Mouse (Mus musculus): Measurements from ENCODE around the gene Tbc1d14. TPM values are rescaled to one million over a fixed set of nuclear protein-coding genes. Genes with fewer than 3 reads are reported as not detected.

Gene Tbc1d14
- polyA plus RNA-seq, 1 experiment from 2014 or later, result 38.2 TPM

DNA sequence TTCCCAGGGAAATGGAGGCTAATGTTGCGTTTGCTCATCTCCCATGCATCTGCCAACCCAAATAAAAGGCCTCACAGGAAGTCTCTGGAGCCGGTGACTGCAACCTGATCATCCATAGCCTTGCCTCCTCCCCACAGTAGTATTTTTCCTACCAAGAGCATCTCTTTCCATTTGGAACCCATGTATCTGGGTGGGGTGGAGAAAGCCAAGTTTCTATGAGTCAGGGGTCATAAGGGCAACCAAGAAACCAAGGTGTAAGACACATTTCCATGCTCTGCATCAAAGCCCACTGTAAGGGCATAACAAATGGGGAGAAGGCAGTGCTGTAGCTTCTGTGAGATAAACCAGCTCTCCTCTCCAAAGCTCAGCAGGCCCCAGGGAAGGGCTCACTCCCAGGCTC lies 131.8 kb downstream of the Tbc1d14 start:
- H3K36me3 ChIP-seq, result no peaks in the 10 kb centered on the region
- no peak overlapping the region for H3K4me3 ChIP-seq
- no peak for DNase-seq (ENCODE audit: low spot score)
- no peaks in the 10 kb centered on the region for H3K9me3 ChIP-seq (replicated peaks)
- no peaks in the 10 kb centered on the region for H3K27me3 ChIP-seq (ENCODE audit: low read depth, poor library complexity, severe bottlenecking)
- 64% methylated on average over 2 of the region's 2 CpGs for WGBS
- peaks cover 19% of the 10 kb centered on the region for H3K4me1 ChIP-seq
- no peak overlapping the region for H3K27ac ChIP-seq

DNA sequence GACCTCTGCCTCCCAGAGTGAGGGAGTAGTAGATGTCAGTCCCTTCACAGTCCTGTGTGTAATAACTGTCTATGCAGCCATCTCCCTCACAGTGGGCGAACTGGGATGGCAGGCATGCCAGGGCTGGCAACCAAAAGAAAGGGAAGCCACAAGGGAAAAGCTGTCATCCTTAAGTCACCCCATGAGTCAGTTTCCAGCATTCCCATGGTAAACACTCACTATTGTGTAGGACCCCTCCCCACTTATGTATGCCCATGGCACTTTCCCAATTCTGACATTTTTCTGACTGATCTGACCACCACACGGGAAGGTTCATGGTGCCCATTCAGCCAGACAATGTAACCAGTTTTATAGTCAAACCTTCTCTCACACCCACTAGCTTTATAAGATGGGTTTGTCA lies 132.4 kb downstream of the Tbc1d14 start:
- H3K36me3 ChIP-seq, result no peaks in the 10 kb centered on the region
- H3K9me3 ChIP-seq (replicated peaks), result no peaks in the 10 kb centered on the region
- WGBS, result 83% methylated on average over 2 of the region's 2 CpGs
- H3K27me3 ChIP-seq (ENCODE audit: low read depth, poor library complexity, severe bottlenecking), result 0 out of 2 replicates have a peak, but pooled peaks cover 3% of the 10 kb centered on the region
- H3K27ac ChIP-seq, result no peak overlapping the region
- H3K4me3 ChIP-seq, result no peak overlapping the region
- peaks cover 13% of the 10 kb centered on the region for H3K4me1 ChIP-seq
- DNase-seq (ENCODE audit: low spot score), result no peak

DNA sequence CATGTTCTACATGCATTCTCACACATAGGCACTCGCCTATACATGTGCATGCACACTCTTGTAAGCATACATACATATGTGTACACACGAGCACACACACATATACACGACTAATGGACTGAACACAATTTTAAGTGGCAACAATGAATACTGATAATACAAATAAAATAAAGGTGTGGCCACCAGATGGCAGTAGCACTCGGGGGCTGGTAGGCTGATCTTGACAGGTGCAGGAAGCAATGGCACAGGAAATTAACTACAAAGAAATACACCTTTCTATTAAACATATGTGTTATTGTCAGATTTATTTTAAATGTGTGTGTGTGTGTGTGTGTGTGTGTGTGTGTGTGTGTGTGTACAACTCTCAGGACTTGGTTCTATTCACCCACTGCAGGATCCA lies 134.2 kb downstream of the Tbc1d14 start:
- H3K4me1 ChIP-seq, result peaks cover 5% of the 10 kb centered on the region
- 24% methylated on average over 4 of the region's 4 CpGs for WGBS
- DNase-seq (ENCODE audit: low spot score), result peak; percentile 52
- H3K4me3 ChIP-seq, result no peak overlapping the region
- 0 out of 2 replicates have a peak, but pooled peaks cover 3% of the 10 kb centered on the region for H3K27me3 ChIP-seq (ENCODE audit: low read depth, poor library complexity, severe bottlenecking)
- no peaks in the 10 kb centered on the region for H3K9me3 ChIP-seq (replicated peaks)
- no peak overlapping the region for H3K27ac ChIP-seq
- H3K36me3 ChIP-seq, result no peaks in the 10 kb centered on the region

DNA sequence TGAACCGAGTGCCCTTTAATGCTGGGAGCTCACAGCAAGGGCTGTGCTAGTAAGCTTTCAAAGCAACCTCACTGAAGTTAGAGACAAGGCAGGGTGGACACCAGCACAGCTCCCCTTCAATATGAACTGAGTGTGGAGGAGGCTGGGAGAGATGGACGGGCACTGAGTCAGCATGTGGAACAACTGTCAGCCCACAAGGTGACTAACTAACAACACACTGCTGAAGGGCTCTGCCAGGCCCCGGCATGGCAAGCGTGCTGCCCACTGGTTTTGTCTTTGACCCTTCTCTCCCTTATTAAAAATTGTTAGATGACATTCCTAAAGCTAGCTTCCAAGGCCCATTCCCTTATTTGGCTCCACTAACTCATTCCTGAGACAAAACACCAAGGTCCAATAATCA lies 135.4 kb downstream of the Tbc1d14 start:
- 0 out of 2 replicates have a peak, but pooled peaks cover 3% of the 10 kb centered on the region for H3K27me3 ChIP-seq (ENCODE audit: low read depth, poor library complexity, severe bottlenecking)
- H3K4me3 ChIP-seq, result no peak overlapping the region
- no peak for DNase-seq (ENCODE audit: low spot score)
- 84% methylated on average over 4 of the region's 4 CpGs for WGBS
- no peak overlapping the region for H3K27ac ChIP-seq
- H3K4me1 ChIP-seq, result 0 out of 2 replicates have a peak, but pooled peaks cover 1% of the 10 kb centered on the region
- no peaks in the 10 kb centered on the region for H3K36me3 ChIP-seq
- no peaks in the 10 kb centered on the region for H3K9me3 ChIP-seq (replicated peaks)

DNA sequence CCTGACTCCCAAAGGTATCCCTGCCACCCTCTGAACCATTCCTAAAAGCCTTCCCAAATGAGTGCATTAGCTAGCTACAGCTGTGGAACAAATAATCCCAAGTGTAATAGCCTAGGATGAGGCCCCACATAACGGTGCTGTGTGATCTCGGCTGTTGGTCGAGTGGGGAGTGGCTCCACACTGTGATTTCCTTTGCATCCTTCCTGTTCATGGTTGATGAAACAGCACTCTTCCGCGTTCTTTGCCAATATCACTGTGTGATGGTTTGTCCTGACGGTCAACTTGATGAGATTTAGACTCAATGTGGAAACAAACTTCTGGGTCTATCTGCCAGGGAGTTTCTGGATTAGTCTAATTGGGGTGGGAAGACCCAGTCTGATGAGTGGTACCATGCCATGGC lies 140.3 kb downstream of the Tbc1d14 start:
- Histone ChIP-seq H3K9me3 (replicated peaks) (no peaks in the 10 kb centered on the region), H3K36me3 (no peaks in the 10 kb centered on the region), H3K27me3 (ENCODE audit: low read depth, poor library complexity, severe bottlenecking) (0 out of 2 replicates have a peak, but pooled peaks cover 3% of the 10 kb centered on the region), H3K27ac (no peak overlapping the region), H3K4me3 (no peak overlapping the region), H3K4me1 (peaks cover 22% of the 10 kb centered on the region)
- 87% methylated on average over 6 of the region's 6 CpGs for WGBS
- DNase-seq (ENCODE audit: low spot score), result no peak

DNA sequence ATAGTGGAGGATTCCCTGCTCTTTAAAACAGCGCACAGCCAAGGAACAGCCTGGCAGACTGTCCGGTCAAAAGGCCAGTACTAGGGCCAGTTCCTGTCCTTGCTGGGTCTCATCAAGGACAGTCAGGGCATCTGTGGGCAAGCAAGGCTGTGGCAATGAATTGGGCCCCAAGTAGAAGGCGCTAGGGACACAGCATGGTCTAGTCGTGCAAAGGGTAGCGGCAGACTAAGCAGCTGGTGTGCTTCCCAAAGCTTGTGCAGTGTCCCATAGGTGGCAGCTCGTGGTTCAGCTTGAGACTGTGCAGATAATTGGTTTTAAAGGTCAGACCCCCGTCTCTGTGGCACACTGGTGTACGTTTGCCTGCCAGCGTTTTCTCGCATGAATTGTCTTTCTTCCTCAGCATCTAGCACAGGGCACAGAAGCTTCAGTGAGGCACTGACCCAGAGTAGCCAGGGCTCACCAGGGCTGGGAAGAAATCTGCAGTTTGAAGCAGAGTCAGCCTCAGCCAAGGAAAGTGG lies 141.1 kb downstream of the Tbc1d14 start:
- WGBS, result 74% methylated on average over 10 of the region's 10 CpGs
- H3K27me3 ChIP-seq (ENCODE audit: low read depth, poor library complexity, severe bottlenecking), result 0 out of 2 replicates have a peak, but pooled peaks cover 3% of the 10 kb centered on the region
- H3K36me3 ChIP-seq, result no peaks in the 10 kb centered on the region
- H3K27ac ChIP-seq, result no peak overlapping the region
- peaks cover 22% of the 10 kb centered on the region for H3K4me1 ChIP-seq
- DNase-seq (ENCODE audit: low spot score), result no peak
- no peak overlapping the region for H3K4me3 ChIP-seq
- no peaks in the 10 kb centered on the region for H3K9me3 ChIP-seq (replicated peaks)

DNA sequence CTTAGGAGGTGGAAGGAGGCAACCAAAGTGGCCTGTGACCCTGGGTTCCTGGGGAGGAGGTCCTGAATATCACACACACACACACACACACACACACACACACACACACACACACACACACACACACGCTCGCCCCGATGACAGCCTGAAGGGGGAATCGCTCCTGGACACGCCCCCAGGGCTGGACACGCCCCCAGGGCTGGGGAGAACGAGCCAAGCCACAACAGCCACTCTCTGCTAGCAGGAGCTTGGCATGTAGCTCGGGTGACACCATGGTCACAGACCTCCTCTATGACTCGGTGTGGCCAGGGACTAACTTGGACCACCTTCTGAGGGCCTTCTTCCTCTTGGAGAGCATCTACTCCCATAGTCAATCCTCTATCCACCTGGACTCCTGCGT lies 142.0 kb downstream of the Tbc1d14 start:
- H3K27me3 ChIP-seq (ENCODE audit: low read depth, poor library complexity, severe bottlenecking), result peaks cover 4% of the 10 kb centered on the region
- H3K4me3 ChIP-seq, result no peak overlapping the region
- no peaks in the 10 kb centered on the region for H3K9me3 ChIP-seq (replicated peaks)
- DNase-seq (ENCODE audit: low spot score), result no peak
- WGBS, result 26% methylated on average over 7 of the region's 10 CpGs
- H3K4me1 ChIP-seq, result peaks cover 22% of the 10 kb centered on the region
- H3K36me3 ChIP-seq, result no peaks in the 10 kb centered on the region
- no peak overlapping the region for H3K27ac ChIP-seq

DNA sequence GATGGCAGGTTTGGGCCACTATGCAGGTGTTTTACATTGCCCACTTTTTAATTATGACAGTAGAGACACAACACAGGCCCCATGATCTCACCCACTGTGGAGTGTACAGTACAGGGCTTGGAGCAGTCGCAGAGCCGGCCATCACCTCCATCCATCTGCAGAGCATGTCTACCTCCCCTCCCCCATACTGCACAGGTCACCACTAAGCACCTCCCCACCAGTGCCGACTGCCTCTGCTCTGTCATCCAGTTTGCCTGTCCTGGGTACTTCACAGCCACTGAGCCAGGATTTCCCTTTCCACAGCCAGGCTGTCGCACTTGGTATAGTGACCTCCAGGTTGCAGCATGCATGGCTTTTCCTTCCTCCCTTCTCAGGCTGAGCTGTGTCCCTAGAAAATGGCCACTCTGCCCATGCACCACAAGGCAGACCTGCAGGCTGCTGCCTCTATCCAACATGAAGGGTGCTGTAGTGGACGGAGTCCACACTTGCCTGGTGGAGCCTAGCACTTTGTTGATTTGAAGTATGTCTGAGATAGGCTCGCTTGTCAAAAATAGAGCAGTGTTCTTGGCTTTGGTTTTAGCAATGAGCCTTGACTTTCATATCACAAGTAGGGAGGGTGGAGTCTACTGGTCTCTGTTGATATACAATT lies 143.2 kb downstream of the Tbc1d14 start:
- Histone ChIP-seq H3K4me1 (peaks cover 32% of the 10 kb centered on the region), H3K27ac (no peak overlapping the region), H3K27me3 (ENCODE audit: low read depth, poor library complexity, severe bottlenecking) (peaks cover 14% of the 10 kb centered on the region), H3K4me3 (no peak overlapping the region), H3K9me3 (replicated peaks) (no peaks in the 10 kb centered on the region), H3K36me3 (no peaks in the 10 kb centered on the region)
- no peak for DNase-seq (ENCODE audit: low spot score)
- 68% methylated on average over 6 of the region's 6 CpGs for WGBS

DNA sequence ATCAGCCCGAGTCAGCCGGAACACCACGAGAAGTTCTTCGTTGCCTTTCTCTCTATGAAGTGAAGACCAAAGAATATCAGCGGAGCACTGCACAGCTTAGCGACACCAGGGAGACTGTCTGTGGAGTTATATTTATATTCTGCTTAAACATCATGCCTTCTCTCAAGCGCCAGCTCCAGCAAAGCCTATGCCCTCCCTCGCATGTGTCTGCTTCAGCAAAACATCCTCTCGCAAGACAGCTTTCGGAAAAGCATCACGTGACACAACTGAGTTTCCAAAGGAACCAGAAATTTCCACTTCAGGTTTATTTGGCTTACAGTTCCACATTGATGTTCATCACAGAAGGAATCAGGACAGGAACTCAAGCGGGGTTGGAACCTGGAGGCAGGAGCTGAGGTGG lies 145.2 kb downstream of the Tbc1d14 start:
- H3K36me3 ChIP-seq, result no peaks in the 10 kb centered on the region
- peaks cover 19% of the 10 kb centered on the region for H3K27me3 ChIP-seq (ENCODE audit: low read depth, poor library complexity, severe bottlenecking)
- DNase-seq (ENCODE audit: low spot score), result no peak
- 96% methylated on average over 12 of the region's 12 CpGs for WGBS
- H3K4me3 ChIP-seq, result no peak overlapping the region
- no peaks in the 10 kb centered on the region for H3K9me3 ChIP-seq (replicated peaks)
- peaks cover 39% of the 10 kb centered on the region for H3K4me1 ChIP-seq
- H3K27ac ChIP-seq, result no peak overlapping the region

DNA sequence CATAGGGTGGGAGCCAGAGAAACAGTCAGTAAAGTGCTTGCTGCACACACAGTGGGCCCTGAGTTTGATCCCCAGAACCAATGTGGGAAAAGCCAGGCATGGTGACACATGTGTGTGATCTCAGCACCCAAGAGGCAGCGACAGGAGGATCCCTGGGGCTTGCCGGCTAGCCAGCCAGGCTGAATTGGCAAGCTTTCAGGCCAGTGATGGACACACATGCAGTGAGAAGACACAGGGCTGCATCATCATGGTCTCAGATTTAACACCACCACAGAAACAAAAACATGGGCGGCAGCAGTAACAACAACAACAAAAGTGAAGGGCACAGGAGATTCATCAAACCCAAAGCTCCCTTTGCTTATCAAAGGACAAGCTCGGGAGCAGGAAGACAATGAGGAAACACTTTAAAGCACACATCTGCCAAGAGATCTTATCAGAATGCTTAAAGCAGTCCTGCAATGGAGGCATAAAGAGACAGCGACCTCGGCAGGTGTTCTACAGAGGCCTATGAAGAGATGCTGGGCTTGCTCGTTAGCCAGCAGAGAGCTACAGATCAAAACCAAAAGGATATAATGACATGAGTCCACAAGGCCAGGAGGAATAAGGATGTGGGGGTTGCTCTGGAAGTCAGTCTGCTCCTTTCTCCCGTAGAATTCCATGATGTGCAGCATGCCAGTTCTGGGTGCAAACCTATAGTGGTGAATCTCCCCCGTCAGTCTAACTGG lies 146.7 kb downstream of the Tbc1d14 start:
- H3K27me3 ChIP-seq (ENCODE audit: low read depth, poor library complexity, severe bottlenecking), result peaks cover 19% of the 10 kb centered on the region
- peaks cover 37% of the 10 kb centered on the region for H3K4me1 ChIP-seq
- H3K4me3 ChIP-seq, result no peak overlapping the region
- H3K36me3 ChIP-seq, result no peaks in the 10 kb centered on the region
- WGBS, result 40% methylated on average over 9 of the region's 9 CpGs
- no peak for DNase-seq (ENCODE audit: low spot score)
- no peak overlapping the region for H3K27ac ChIP-seq
- H3K9me3 ChIP-seq (replicated peaks), result no peaks in the 10 kb centered on the region

DNA sequence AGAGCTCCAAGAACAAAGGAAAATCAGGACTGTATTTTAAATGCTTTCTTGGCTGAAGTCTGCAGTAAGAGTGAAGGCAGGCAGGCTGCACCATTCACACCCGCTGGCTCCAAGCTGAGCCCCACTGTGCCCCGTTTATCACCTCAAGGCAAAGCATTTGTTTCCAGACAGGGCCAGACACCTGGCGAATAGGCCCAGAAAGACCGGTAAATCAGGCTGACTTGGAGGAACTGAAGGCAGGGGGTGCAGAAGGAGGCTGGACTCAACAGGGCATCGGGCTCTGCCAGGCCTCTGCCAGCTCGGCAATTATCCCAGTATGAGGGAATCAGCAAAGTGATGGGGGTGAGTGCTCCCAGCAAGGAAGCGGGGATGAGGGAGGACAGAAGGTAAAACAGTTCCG lies 148.0 kb downstream of the Tbc1d14 start:
- Histone ChIP-seq H3K27ac (no peak overlapping the region), H3K36me3 (no peaks in the 10 kb centered on the region), H3K4me1 (peaks cover 31% of the 10 kb centered on the region), H3K27me3 (ENCODE audit: low read depth, poor library complexity, severe bottlenecking) (peaks cover 19% of the 10 kb centered on the region), H3K9me3 (replicated peaks) (no peaks in the 10 kb centered on the region), H3K4me3 (no peak overlapping the region)
- 22% methylated on average over 8 of the region's 8 CpGs for WGBS
- no peak for DNase-seq (ENCODE audit: low spot score)

DNA sequence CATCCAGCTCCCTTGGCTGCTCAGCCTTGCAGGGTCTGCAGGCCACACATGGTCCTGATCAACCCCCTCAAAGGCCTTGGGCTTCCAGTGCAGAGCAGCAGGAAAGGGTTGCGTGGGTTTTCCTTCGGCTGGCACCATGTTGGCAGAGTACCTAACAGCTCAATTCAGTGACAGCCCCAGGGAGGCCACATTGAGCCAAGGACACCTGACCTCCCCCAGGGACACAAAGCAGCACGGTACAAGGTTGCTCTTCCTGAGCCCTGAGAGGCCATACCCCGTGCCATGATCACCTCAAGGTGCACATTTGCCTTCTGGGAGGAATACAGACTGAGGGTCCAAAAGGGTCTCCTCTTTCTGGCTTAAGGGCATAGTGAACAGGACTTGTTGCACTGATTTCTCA lies 148.5 kb downstream of the Tbc1d14 start:
- Histone ChIP-seq H3K27me3 (ENCODE audit: low read depth, poor library complexity, severe bottlenecking) (peaks cover 19% of the 10 kb centered on the region), H3K4me3 (no peak overlapping the region), H3K36me3 (no peaks in the 10 kb centered on the region), H3K4me1 (peaks cover 27% of the 10 kb centered on the region), H3K27ac (no peak overlapping the region), H3K9me3 (replicated peaks) (no peaks in the 10 kb centered on the region)
- WGBS, result 49% methylated on average over 4 of the region's 4 CpGs
- no peak for DNase-seq (ENCODE audit: low spot score)

DNA sequence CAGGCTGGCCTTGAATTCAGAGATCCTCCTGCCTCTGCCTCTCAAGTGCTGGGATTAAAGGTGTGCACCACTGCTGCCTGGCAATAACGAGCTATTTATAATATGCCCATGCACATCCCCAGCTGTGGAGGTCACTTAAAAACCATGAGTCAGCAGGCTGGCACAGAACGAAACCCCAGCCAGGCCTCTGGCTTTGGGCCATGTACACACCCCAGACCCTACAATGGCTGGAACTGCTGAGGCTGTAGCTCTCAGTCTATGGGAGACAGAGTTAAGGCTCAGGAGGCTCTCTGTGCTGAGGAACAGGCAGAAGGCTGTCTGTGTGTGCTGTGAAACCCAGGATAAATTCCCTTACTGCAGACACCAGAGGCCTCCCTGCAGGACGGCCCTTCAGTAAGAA lies 152.3 kb downstream of the Tbc1d14 start:
- Histone ChIP-seq H3K4me3 (no peak overlapping the region), H3K27ac (no peak overlapping the region), H3K36me3 (no peaks in the 10 kb centered on the region), H3K9me3 (replicated peaks) (no peaks in the 10 kb centered on the region), H3K27me3 (ENCODE audit: low read depth, poor library complexity, severe bottlenecking) (peaks cover 14% of the 10 kb centered on the region), H3K4me1 (peaks cover 14% of the 10 kb centered on the region)
- WGBS, result 86% methylated on average over 3 of the region's 3 CpGs
- no peak for DNase-seq (ENCODE audit: low spot score)
